Comparison of ENCODE assay signal across 13 mouse cellular contexts in the genomic region with DNA sequence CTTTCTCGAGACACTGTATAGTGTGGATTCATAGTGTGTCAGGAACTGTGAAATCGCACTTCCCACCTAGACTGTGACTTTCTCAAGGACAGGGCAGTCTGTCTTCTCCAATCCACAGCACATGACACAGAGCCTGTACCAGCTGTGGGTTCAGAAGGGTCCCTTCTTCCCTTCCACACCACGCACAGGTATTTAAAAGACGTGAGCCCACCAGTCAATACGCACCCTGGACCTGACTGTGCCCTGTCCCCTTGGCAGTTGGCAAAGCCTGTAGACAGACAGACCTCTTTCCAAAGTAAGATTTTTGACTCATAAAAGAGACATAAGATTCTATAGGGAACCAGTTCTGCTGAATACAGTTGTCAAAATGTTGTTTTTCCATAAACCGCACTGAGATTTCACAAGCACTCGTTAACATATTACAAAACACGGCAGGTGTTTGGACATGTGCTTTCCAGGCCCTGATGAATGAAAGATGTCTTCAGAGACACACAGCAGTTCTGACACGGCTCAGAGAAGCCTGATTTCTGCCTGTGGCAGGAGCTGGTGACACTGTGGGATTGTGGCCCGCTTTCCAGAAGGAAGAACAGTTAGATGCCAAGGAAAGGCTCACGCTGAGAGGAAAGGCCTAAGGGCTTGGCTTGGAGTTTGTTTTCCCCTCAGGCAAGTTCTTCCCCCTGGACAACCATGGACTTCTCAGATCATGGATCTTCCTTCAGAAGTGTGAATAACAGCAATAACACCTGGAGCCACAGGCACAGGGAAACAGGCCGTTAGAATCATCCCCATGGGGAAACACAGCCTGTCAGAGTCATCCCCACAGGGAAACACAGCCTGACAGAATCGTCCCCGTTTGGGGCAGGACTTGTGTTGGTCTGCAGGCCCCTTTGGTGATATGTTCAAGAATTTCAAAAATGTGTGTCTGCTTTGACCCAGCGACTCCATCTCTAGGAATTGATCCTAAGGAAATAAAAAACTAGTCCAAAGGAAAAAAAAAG. TPM values are rescaled to one million over a fixed set of nuclear protein-coding genes. Genes with fewer than 3 reads are reported as not detected.
A peak's percentile ranks its signal among the peaks of the same experiment; 100 is the strongest.
DNase-seq lines count a peak whose midpoint lies in the region; ATAC-seq and TF ChIP-seq lines count a peak whose summit lies in the region.
"Had no signal": no experiment of that assay in that cellular context is flagged by ENCODE, and none has a peak within 500 bp of the region (broad histone marks: within the 10 kb centered on the region; RNA-seq: fewer than 3 reads in every experiment).

No protein-coding gene starts in this region.

- 61% methylated on average over 15 of the region's 15 CpGs for WGBS in heart, embryonic 13.5 days
- WGBS in heart, adult 2 months: 66% methylated on average over 15 of the region's 15 CpGs
- 52% methylated on average over 15 of the region's 15 CpGs for WGBS in lung, embryonic 14.5 days
- WGBS in embryonic facial prominence, embryonic 10.5 days: 70% methylated on average over 15 of the region's 15 CpGs

- intact Hi-C loops in heart, adult 2 months (cut with DNase I): no loop called here

- no peaks in the 10 kb centered on the region for H3K79me2 ChIP-seq in heart, adult 2 months (replicated peaks; ENCODE audit: control insufficient read depth, insufficient read depth, low read length)

- no peak overlapping the region for H3K27ac ChIP-seq in heart, embryonic 13.5 days (replicated peaks)
- H3K27ac ChIP-seq in heart, adult 2 months: no peak overlapping the region; the same call in 1 of the 2 replicates
- peak overlapping the region; percentile 58; the same call in 1 of the 2 replicates for H3K27ac ChIP-seq in lung, embryonic 14.5 days (ENCODE audit: low read depth)
- H3K27ac ChIP-seq in embryonic facial prominence, embryonic 10.5 days (replicated peaks): peak overlapping the region; percentile 54; the same call in 1 of the 2 replicates

- H3K4me2 ChIP-seq in heart, embryonic 13.5 days: no peak overlapping the region
- no peak overlapping the region for H3K4me2 ChIP-seq in lung, embryonic 14.5 days
- H3K4me2 ChIP-seq: heart, embryonic 11.5 days; liver, embryonic 11.5 days had no signal

- 0 out of 2 replicates have a peak, but pooled peaks cover 11% of the 10 kb centered on the region for H3K4me1 ChIP-seq in heart, embryonic 13.5 days
- peaks cover 4% of the 10 kb centered on the region for H3K4me1 ChIP-seq in heart, adult 2 months (ENCODE audit: control insufficient read depth, insufficient read depth, low read length)
- H3K4me1 ChIP-seq in lung, embryonic 14.5 days (ENCODE audit: insufficient read depth): peaks cover 9% of the 10 kb centered on the region
- H3K4me1 ChIP-seq in embryonic facial prominence, embryonic 10.5 days: peaks cover 4% of the 10 kb centered on the region

- H3K4me3 ChIP-seq in heart, embryonic 13.5 days: no peak overlapping the region
- no peak overlapping the region for H3K4me3 ChIP-seq in heart, adult 2 months
- H3K4me3 ChIP-seq in lung, embryonic 14.5 days (ENCODE audit: low read depth, low read length): no peak overlapping the region
- H3K4me3 ChIP-seq in embryonic facial prominence, embryonic 10.5 days: no peak overlapping the region

- ATAC-seq in heart, embryonic 13.5 days (ENCODE audit: extremely low read depth, insufficient number of reproducible peaks, low FRiP score, low TSS enrichment): no peak
- no peak for ATAC-seq in lung, embryonic 14.5 days (ENCODE audit: insufficient read depth)
- no peak for ATAC-seq in CD4-positive, CD25-positive, alpha-beta regulatory T cell, adult 4 months

- peak overlapping the region; percentile 52; the same call in 1 of the 2 replicates for H3K9ac ChIP-seq in heart, embryonic 13.5 days
- H3K9ac ChIP-seq in heart, adult 2 months (ENCODE audit: low read depth, low read length): no peak overlapping the region
- peak overlapping the region; percentile 20; the same call in 1 of the 2 replicates for H3K9ac ChIP-seq in lung, embryonic 14.5 days

- no peak for TF ChIP-seq CTCF in heart, adult 2 months (IDR thresholded peaks at IDR 0.05)
- no peak for TF ChIP-seq CTCF in lung, embryonic 14.5 days (IDR thresholded peaks at IDR 0.05; ENCODE audit: low read depth)

- TF ChIP-seq EP300 in heart, adult 2 months (IDR thresholded peaks at IDR 0.05; ENCODE audit: insufficient read depth, low read depth, low read length): no peak

- no peak for TF ChIP-seq POLR2A in heart, adult 2 months (IDR thresholded peaks at IDR 0.05; ENCODE audit: insufficient read depth, low read depth, low read length)

- DNase-seq in heart, adult 2 months: no peak
- DNase-seq in lung, embryonic 14.5 days: peak; percentile 12
- DNase-seq in lung, postnatal 25 days (ENCODE audit: low spot score): no peak
- no peak for DNase-seq in embryonic facial prominence, embryonic 10.5 days (ENCODE audit: low spot score)
- DNase-seq in fat pad, adult 2 months (ENCODE audit: extremely low read depth, low read depth, low spot score): peak; percentile 45
- no peak for DNase-seq in testis, postnatal 14 days (ENCODE audit: low spot score)
- DNase-seq: cerebellum, adult 11-12 months; kidney, adult 8-10 months; right cerebral cortex, postnatal 25 days had no signal

- no peaks in the 10 kb centered on the region for H3K9me3 ChIP-seq in heart, embryonic 13.5 days
- H3K9me3 ChIP-seq in lung, embryonic 14.5 days (ENCODE audit: low read depth, low read length): no peaks in the 10 kb centered on the region
- H3K9me3 ChIP-seq in embryonic facial prominence, embryonic 10.5 days: no peaks in the 10 kb centered on the region

- H3K27me3 ChIP-seq in heart, embryonic 13.5 days (replicated peaks): no peaks in the 10 kb centered on the region
- H3K27me3 ChIP-seq in heart, adult 2 months (ENCODE audit: control insufficient read depth, insufficient read depth, low read length): no peaks in the 10 kb centered on the region
- no peaks in the 10 kb centered on the region for H3K27me3 ChIP-seq in lung, embryonic 14.5 days (ENCODE audit: insufficient read depth, low read length)
- H3K27me3 ChIP-seq in embryonic facial prominence, embryonic 10.5 days (replicated peaks; ENCODE audit: low read depth, poor library complexity, severe bottlenecking): no peaks in the 10 kb centered on the region

- H3K36me3 ChIP-seq in heart, embryonic 13.5 days: no peaks in the 10 kb centered on the region
- H3K36me3 ChIP-seq in heart, adult 2 months (ENCODE audit: control insufficient read depth, insufficient read depth, low read length): no peaks in the 10 kb centered on the region
- no peaks in the 10 kb centered on the region for H3K36me3 ChIP-seq in lung, embryonic 14.5 days (ENCODE audit: insufficient read depth)
- H3K36me3 ChIP-seq in embryonic facial prominence, embryonic 10.5 days (replicated peaks): no peaks in the 10 kb centered on the region

RNA-seq across cellular contexts. Expression of gene Lrrc32, which starts 22.2 kb away (rescaled TPM):
- 4.9 and 6.0 TPM in 2 replicates for polyA plus RNA-seq in heart, embryonic 13.5 days (2015; fragmentation: Nextera tagmentation; extraction: Ambion mirVana)
- total RNA-seq in heart, adult 2 months (2021): 10 to 100 TPM; 13.6 to 13.7 TPM
- 14.5 and 21.9 TPM in 2 replicates for polyA plus RNA-seq in heart, adult 2 months (2012; rRNA removed)
- polyA plus RNA-seq in lung, embryonic 14.5 days (2014; fragmentation: Nextera tagmentation; extraction: Ambion mirVana): 7.2 and 7.3 TPM in 2 replicates
- 3.6 and 3.7 TPM in 2 replicates for polyA plus RNA-seq in embryonic facial prominence, embryonic 10.5 days (2016; fragmentation: Nextera tagmentation; extraction: Ambion mirVana)
- 10 to 100 TPM; 55.1 to 95.2 TPM for polyA plus RNA-seq in CD4-positive, CD25-positive, alpha-beta regulatory T cell, adult 4 months (2017; shearing (Covaris generic))

Comparison
In these comparisons a context has a peak if more than half of its experiments do, and no peak if none do; other contexts are left out.
1. DNase-seq: peak in lung, embryonic 14.5 days (single experiment) and fat pad, adult 2 months (single experiment); none in heart, adult 2 months (0 of 2), lung, postnatal 25 days (single experiment), embryonic facial prominence, embryonic 10.5 days (single experiment) and testis, postnatal 14 days (single experiment).
2. H3K27ac ChIP-seq: peak in lung, embryonic 14.5 days (single experiment) and embryonic facial prominence, embryonic 10.5 days (single experiment); none in heart, embryonic 13.5 days (single experiment) and heart, adult 2 months (single experiment).